ENCODE assay signal across 9 mouse cellular contexts in genomic region chr4:150269679-150270078, GRCm38 (mm10). TPM values are rescaled to one million over a fixed set of nuclear protein-coding genes. Genes with fewer than 3 reads are reported as not detected.
DNase-seq lines count a peak whose midpoint lies in the region; ATAC-seq and TF ChIP-seq lines count a peak whose summit lies in the region.
"Had no signal": no experiment of that assay in that cellular context is flagged by ENCODE, and none has a peak within 500 bp of the region (broad histone marks: within the 10 kb centered on the region; RNA-seq: fewer than 3 reads in every experiment).

No protein-coding gene starts in this region.

- WGBS in heart, embryonic 12.5 days = 16% methylated on average over 7 of the region's 7 CpGs
- WGBS in neural tube, embryonic 14.5 days = 49% methylated on average over 6 of the region's 7 CpGs
- WGBS in neural tube, embryonic 15.5 days = 48% methylated on average over 7 of the region's 7 CpGs
- 29% methylated on average over 7 of the region's 7 CpGs for WGBS in stomach, postnatal 0 days

- peak overlapping the region; percentile 34; the same call in 1 of the 2 replicates for H3K4me2 ChIP-seq in heart, embryonic 12.5 days
- H3K4me2 ChIP-seq in neural tube, embryonic 14.5 days (ENCODE audit: low read depth, low read length) = no peak overlapping the region
- H3K4me2 ChIP-seq in neural tube, embryonic 15.5 days = no peak overlapping the region
- H3K4me2 ChIP-seq in stomach, postnatal 0 days (replicated peaks; ENCODE audit: low read depth) = no peak overlapping the region

- no peak overlapping the region for H3K4me3 ChIP-seq in heart, embryonic 12.5 days
- no peak overlapping the region for H3K4me3 ChIP-seq in neural tube, embryonic 14.5 days (ENCODE audit: low read depth, low read length)
- no peak overlapping the region for H3K4me3 ChIP-seq in neural tube, embryonic 15.5 days (replicated peaks)
- no peak overlapping the region for H3K4me3 ChIP-seq in stomach, postnatal 0 days (ENCODE audit: low read depth, low read length)

- H3K36me3 ChIP-seq in heart, embryonic 12.5 days = no peaks in the 10 kb centered on the region
- no peaks in the 10 kb centered on the region for H3K36me3 ChIP-seq in neural tube, embryonic 14.5 days (ENCODE audit: control insufficient read depth, insufficient read depth, low read length)
- no peaks in the 10 kb centered on the region for H3K36me3 ChIP-seq in neural tube, embryonic 15.5 days
- no peaks in the 10 kb centered on the region for H3K36me3 ChIP-seq in stomach, postnatal 0 days (ENCODE audit: control insufficient read depth, insufficient read depth, low read length)

- H3K4me1 ChIP-seq in heart, embryonic 12.5 days (replicated peaks) = peaks cover 37% of the 10 kb centered on the region
- peaks cover 20% of the 10 kb centered on the region for H3K4me1 ChIP-seq in neural tube, embryonic 14.5 days (ENCODE audit: control insufficient read depth, insufficient read depth, low read length)
- peaks cover 39% of the 10 kb centered on the region for H3K4me1 ChIP-seq in neural tube, embryonic 15.5 days
- peaks cover 4% of the 10 kb centered on the region; the same call in 1 of the 2 replicates for H3K4me1 ChIP-seq in stomach, postnatal 0 days (replicated peaks; ENCODE audit: control insufficient read depth, insufficient read depth)

- H3K9ac ChIP-seq in heart, embryonic 12.5 days = 0 out of 2 replicates have a peak overlapping the region, but pooled peaks have one; percentile 29
- H3K9ac ChIP-seq in neural tube, embryonic 14.5 days (replicated peaks; ENCODE audit: low read depth, low read length) = 0 out of 2 replicates have a peak overlapping the region, but pooled peaks have one; percentile 11
- no peak overlapping the region for H3K9ac ChIP-seq in neural tube, embryonic 15.5 days (replicated peaks)
- no peak overlapping the region for H3K9ac ChIP-seq in stomach, postnatal 0 days (ENCODE audit: low read length)

- ATAC-seq in heart, embryonic 12.5 days (ENCODE audit: insufficient number of reproducible peaks, low FRiP score) = 0 out of 2 replicates have a peak, but pooled peaks have one; percentile 42
- no peak for ATAC-seq in neural tube, embryonic 14.5 days (ENCODE audit: low read depth)
- no peak for ATAC-seq in neural tube, embryonic 15.5 days (ENCODE audit: low FRiP score)
- ATAC-seq in stomach, postnatal 0 days (ENCODE audit: low FRiP score, low TSS enrichment) = no peak

- H3K27ac ChIP-seq in heart, embryonic 12.5 days (ENCODE audit: poor library complexity, severe bottlenecking) = peak overlapping the region; percentile 72
- H3K27ac ChIP-seq in neural tube, embryonic 14.5 days (ENCODE audit: low read depth, low read length) = no peak overlapping the region
- H3K27ac ChIP-seq in neural tube, embryonic 15.5 days (replicated peaks) = no peak overlapping the region
- no peak overlapping the region for H3K27ac ChIP-seq in stomach, postnatal 0 days (replicated peaks)

- TF ChIP-seq EP300 in stomach, postnatal 0 days (optimal IDR thresholded peaks at IDR 0.05) = no peak

- no peaks in the 10 kb centered on the region for H3K27me3 ChIP-seq in heart, embryonic 12.5 days (replicated peaks)
- H3K27me3 ChIP-seq in neural tube, embryonic 14.5 days (ENCODE audit: control insufficient read depth, insufficient read depth, low read length) = no peaks in the 10 kb centered on the region
- no peaks in the 10 kb centered on the region for H3K27me3 ChIP-seq in neural tube, embryonic 15.5 days (replicated peaks)
- no peaks in the 10 kb centered on the region for H3K27me3 ChIP-seq in stomach, postnatal 0 days (ENCODE audit: control insufficient read depth, insufficient read depth, low read length)

- intact Hi-C loops in heart, postnatal 36 days (cut with DNase I) = no loop called here

- DNase-seq in heart, postnatal 36 days = no peak
- DNase-seq in kidney, postnatal 4 days = peak; percentile 31 to 55
- no peak for DNase-seq in stomach, postnatal 0 days (ENCODE audit: low spot score)
- no peak for DNase-seq in adrenal gland, adult 18-20 months (ENCODE audit: low spot score in 2 of 2)
- no peak for DNase-seq in embryo, embryonic 10.5 days (ENCODE audit: low spot score)
- DNase-seq: right cerebral cortex, adult 18-20 months had no signal

- no peaks in the 10 kb centered on the region for H3K9me3 ChIP-seq in heart, embryonic 12.5 days (replicated peaks)
- H3K9me3 ChIP-seq in neural tube, embryonic 14.5 days (ENCODE audit: control insufficient read depth, low read length) = no peaks in the 10 kb centered on the region
- H3K9me3 ChIP-seq in neural tube, embryonic 15.5 days (replicated peaks) = no peaks in the 10 kb centered on the region
- no peaks in the 10 kb centered on the region for H3K9me3 ChIP-seq in stomach, postnatal 0 days (ENCODE audit: control insufficient read depth, low read length)

- TF ChIP-seq CTCF in stomach, postnatal 0 days (IDR thresholded peaks at IDR 0.05; ENCODE audit: low read depth) = peak; percentile 9; the same call in 1 of the 2 replicates

RNA-seq across cellular contexts. Expression of gene Rere, which starts 11.8 kb away (rescaled TPM):
- 29.5 and 37.9 TPM in 2 replicates for polyA plus RNA-seq in heart, embryonic 12.5 days (2016; fragmentation: Nextera tagmentation; extraction: Ambion mirVana)
- total RNA-seq in heart, postnatal 36 days (2021) = 10 to 100 TPM; 51.5 to 52.0 TPM
- 50.5 and 50.7 TPM in 2 replicates for polyA plus RNA-seq in neural tube, embryonic 14.5 days (2014; fragmentation: Nextera tagmentation; extraction: Ambion mirVana)
- polyA plus RNA-seq in neural tube, embryonic 15.5 days (2015; fragmentation: Nextera tagmentation; extraction: Ambion mirVana) = 31.8 and 34.6 TPM in 2 replicates
- polyA plus RNA-seq in stomach, postnatal 0 days (2015; fragmentation: Nextera tagmentation; extraction: Ambion mirVana) = 8.3 and 12.2 TPM in 2 replicates
- 100 to 1,000 TPM in 1 of 2 experiments, 10 to 100 TPM in 1; 87.8 to 100 TPM for total RNA-seq in adrenal gland, adult 18-20 months (2021)

RNA-seq across cellular contexts. Expression of gene Eno1, which starts 33.2 kb away (rescaled TPM):
- polyA plus RNA-seq in heart, embryonic 12.5 days (2016; fragmentation: Nextera tagmentation; extraction: Ambion mirVana) = 2,142 and 2,173 TPM in 2 replicates
- 100 to 1,000 TPM; 106 to 108 TPM for total RNA-seq in heart, postnatal 36 days (2021)
- 974 and 1,050 TPM in 2 replicates for polyA plus RNA-seq in neural tube, embryonic 14.5 days (2014; fragmentation: Nextera tagmentation; extraction: Ambion mirVana)
- polyA plus RNA-seq in neural tube, embryonic 15.5 days (2015; fragmentation: Nextera tagmentation; extraction: Ambion mirVana) = 1,173 and 1,202 TPM in 2 replicates
- polyA plus RNA-seq in stomach, postnatal 0 days (2015; fragmentation: Nextera tagmentation; extraction: Ambion mirVana) = 636 and 733 TPM in 2 replicates
- total RNA-seq in adrenal gland, adult 18-20 months (2021) = 100 to 1,000 TPM; 471 to 935 TPM

Comparison
In these comparisons a context has a peak if more than half of its experiments do, and no peak if none do; other contexts are left out.
1. H3K9ac ChIP-seq: peak in heart, embryonic 12.5 days (single experiment) and neural tube, embryonic 14.5 days (single experiment); none in neural tube, embryonic 15.5 days (single experiment) and stomach, postnatal 0 days (single experiment).
2. DNase-seq: peak in kidney, postnatal 4 days (2 of 2); none in heart, postnatal 36 days (0 of 2), stomach, postnatal 0 days (single experiment), adrenal gland, adult 18-20 months (0 of 2) and embryo, embryonic 10.5 days (single experiment).